Mouse (Mus musculus) thymus, postnatal 10 days (tissue): ENCODE data around the gene Col6a6.
"Not testable (repeated sequence)": the region's sequence is repeated elsewhere in the genome, so short reads cannot be mapped to it uniquely, and the experiment has no call there.

ENCODE experiments used
- DNase-seq, 2 experiments: peaks; one replicate each; pipeline ENCODE4 v3.0.0; 2021; ENCODE audit warnings: low spot score in 2 of 2

Gene Col6a6

DNA sequence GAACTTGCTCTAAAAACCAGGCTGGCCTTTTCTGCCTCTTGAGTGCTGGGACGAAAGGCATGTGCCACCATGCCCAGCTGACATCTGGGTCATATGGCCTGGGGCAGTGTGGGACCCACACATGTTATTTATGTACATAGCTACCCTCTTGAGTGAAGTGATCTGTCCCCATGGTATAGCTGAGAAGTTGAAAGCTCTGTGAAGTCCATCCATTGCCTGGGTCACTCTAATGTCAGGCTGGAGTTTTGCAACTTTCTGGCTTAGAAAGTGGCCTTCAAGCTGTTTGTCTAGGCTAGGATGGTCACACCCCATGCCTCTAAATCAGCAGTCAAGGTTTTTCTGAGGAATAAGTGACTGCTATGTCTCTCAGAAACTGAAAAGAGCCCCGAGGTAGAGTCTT, 155.9 kb downstream of the Col6a6 start:
- no peak for DNase-seq

GRCm38 (mm10) chr9:105670916-105671315, 157.0 kb downstream of the Col6a6 start:
- DNase-seq = no peak

DNA sequence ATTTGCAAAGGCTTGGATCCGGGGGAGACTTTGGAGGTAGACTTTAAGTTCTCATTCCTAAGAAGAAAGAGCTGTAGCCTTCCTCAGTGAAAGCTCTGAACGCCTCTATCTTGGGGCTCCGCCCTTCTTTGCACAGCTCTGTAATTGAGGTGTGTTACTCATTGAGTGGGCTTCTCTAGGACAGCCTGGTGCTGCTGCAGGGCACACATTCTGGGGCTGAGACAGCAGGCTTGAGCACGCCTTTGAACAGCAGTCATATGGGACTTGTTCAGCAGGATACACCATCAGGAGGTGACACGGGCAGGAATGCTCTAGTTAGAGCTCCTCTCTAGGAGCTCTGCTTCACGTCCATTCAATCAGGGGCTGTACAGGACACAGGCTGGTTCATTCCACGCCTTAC, 162.7 kb downstream of the Col6a6 start:
- DNase-seq = no peak

DNA sequence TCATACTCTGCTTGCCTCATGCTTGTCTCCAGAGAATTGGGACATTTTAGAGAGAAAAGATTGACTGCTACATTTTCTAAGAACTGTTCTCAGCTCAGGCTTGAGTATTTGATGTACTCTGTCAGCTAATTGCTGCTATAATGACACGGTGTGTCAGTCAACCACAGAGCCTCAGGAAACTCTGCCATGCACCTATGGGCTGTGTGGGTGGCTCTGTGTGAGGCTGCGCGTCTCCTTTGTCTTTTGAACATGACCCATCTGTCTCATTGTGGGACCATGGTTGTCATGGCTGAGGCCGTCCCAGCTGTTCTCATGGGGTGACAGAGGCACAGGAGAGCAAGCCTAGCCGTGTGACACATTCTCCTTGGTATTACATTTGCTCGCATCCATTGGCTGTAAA, 168.1 kb downstream of the Col6a6 start:
- DNase-seq = no peak

DNA sequence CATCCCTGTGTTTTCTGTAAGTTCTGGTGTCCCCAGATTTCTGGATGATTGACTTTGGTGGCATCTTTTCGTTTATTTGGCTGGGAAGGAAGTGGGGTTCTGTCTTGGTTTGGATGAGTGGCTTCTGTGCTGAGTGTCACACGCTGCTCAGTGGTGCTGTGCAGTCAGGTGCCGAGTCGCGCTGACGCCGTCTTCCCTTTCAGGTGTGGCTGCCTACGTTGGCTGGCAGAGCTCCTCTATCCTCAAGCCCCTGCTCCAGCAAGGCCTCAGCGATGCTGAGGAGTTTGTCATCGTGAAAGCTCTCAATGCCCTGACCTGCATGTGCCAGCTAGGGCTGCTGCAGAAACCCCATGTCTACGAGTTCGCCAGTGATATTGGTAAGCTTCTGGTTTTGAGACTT, 169.7 kb downstream of the Col6a6 start:
- DNase-seq = no peak

- no peak for DNase-seq
These were observed 171.8 kb downstream of the Col6a6 start for GRCm38 (mm10) chr9:105656189-105656588.

DNA sequence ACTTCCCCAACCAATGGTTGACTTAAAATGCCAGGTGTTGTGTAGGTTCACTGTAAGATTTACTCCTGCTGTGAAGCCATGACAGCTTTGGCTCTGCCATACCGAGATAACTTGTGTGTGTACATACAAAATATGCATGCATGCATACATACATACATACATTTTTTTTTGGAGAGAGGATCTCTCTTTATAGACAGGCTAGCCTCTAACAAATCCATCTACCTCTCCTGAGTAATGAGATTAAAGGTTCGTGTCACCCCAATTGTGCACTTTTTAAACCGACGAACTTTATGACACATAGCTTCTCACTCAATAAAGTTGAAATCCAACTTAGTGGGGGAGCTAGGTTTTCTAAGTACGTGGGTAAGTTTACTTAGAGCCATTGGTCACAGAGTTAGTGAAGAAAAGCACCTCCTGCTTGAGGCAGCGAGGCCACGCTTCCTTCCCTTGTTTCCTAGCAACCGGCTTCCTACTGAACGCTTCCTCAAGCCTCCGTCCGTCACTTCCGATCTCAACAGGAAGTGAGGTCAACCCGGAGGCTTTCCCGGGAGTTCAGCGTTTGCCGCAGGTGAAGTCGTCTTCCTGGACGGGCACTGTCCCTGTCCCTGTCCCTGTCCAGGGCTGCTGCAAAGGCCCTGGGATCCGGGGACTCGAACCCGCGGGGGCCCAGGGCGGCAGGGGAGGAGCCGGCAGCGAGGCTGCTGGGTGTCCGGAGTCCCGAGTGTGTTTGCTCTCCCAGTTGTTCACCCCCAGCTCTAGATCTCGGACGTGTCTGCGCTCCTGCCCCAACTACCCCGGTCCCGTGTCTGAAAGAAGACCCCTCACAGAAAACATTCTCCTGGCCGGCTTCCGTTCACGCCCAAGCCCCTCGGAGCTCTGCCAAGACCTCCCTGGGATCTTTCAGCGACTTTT, 185.2 kb downstream of the Col6a6 start, which contains the start of gene Pik3r4:
TSS of gene Pik3r4 (plus strand) at position 519 of the 912 bp plus-strand sequence.
- DNase-seq = peak; percentile 69 to 80

DNA sequence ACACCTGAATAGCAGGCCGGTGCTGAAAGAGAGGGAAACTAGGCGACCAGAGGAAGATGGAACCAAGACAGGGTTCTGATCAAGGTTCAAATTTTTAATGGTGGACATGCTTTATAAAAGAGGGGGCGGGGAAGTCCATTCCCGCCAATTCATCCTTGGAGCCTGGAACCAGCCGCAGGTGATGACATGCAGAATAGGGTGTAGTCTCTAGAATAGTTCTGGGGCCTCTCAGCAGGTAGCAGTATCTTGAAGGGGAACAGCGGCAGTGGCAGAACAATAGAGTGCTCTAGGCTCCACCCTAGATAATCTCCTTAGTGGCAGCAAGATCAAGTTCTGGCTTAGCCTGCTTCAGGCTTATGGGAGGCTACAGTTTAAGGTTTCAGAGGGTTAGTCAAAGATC, 186.6 kb downstream of the Col6a6 start:
- DNase-seq = not testable (repeated sequence)
